Mouse (Mus musculus): ENCODE results near the gene Prorsd1. TPM values are rescaled to one million over a fixed set of nuclear protein-coding genes. Genes with fewer than 3 reads are reported as not detected.
A peak's percentile ranks its signal among the peaks of the same experiment; 100 is the strongest.

Prorsd1 gene
- polyA plus RNA-seq (2012): 0.19 and 0.80 TPM in 2 replicates

DNA sequence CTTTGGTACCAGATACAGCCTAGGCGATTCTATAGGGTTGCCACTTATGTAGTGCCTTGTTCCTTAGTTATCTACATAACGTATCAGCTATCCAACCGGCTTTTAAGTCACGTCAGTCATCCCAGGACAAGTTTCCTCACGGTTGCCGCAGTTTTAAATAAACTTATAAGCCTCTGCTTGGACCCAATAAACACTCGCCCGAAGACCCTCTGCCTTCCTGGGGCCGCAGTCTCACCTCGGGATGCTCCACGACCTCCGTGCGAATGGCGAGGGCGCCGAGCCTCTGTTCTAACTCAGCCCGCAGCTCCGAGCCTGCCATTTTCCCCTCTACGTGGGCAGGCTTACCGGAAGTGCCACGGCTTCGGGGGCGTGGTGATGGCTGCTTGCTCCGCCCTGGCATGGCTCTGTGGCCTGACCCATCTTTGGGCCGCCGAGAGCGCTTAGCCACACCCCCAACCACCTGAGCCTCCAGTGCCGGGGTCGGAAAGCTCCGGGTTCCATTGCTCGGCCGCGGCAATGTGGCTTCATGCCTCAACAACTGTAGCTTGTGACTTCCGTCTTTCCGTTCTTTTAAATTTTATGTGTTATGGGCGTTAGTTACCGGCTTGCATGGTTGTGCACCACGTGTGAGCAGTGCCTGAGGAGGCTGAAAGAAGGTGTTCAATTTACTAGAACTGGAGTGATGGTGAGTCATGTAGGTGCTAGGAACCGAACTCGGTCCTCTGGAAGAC is at the start of gene Prorsd1:
Gene Prorsd1 (minus strand): TSS at position 352 of the 731 bp plus-strand sequence.
- Histone ChIP-seq H3K9me3 (ENCODE audit: control insufficient read depth, low read length) (no peaks in the 10 kb centered on the region), H3K36me3 (ENCODE audit: control insufficient read depth) (peaks cover 27% of the 10 kb centered on the region), H3K27me3 (ENCODE audit: control insufficient read depth) (peaks cover 4% of the 10 kb centered on the region; the same call in 1 of the 2 replicates), H3K4me1 (ENCODE audit: control insufficient read depth) (peaks cover 24% of the 10 kb centered on the region), H3K4me3 (replicated peaks) (peak within 1 kb of the TSS; percentile 90)
- no peak for TF ChIP-seq TAL1 (IDR thresholded peaks at IDR 0.05; ENCODE audit: low read length)
- TF ChIP-seq GATA1 (IDR thresholded peaks at IDR 0.05; ENCODE audit: low read length): peak; percentile 29; the same call in 1 of the 2 replicates

DNA sequence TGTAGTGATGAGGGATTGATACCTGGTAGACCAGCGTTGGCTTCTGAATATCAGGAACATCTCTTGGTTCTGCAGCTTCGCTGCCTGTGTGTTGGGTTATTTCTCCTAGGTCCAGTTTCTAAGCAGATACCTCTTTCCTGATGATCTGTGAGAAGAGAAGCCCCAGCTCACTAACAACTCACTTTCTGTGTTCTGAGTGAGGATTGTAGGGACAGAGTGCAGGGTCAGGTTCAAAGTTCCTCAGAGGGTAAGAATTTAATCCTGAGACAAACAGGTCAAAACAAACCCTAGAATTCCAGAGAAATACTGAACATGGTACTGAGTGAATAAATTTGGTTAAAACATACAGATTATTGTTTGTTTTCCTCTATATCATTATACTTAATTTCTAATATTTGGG is 48.6 kb upstream of the Prorsd1 start:
- H3K9me3 ChIP-seq (ENCODE audit: control insufficient read depth, low read length): no peaks in the 10 kb centered on the region
- H3K27me3 ChIP-seq (ENCODE audit: control insufficient read depth): no peaks in the 10 kb centered on the region
- H3K36me3 ChIP-seq (ENCODE audit: control insufficient read depth): no peaks in the 10 kb centered on the region
- H3K4me1 ChIP-seq (ENCODE audit: control insufficient read depth): no peaks in the 10 kb centered on the region
- TF ChIP-seq GATA1 (IDR thresholded peaks at IDR 0.05; ENCODE audit: low read length): no peak
- no peak for TF ChIP-seq TAL1 (IDR thresholded peaks at IDR 0.05; ENCODE audit: low read length)
- no peak overlapping the region for H3K4me3 ChIP-seq (replicated peaks)

DNA sequence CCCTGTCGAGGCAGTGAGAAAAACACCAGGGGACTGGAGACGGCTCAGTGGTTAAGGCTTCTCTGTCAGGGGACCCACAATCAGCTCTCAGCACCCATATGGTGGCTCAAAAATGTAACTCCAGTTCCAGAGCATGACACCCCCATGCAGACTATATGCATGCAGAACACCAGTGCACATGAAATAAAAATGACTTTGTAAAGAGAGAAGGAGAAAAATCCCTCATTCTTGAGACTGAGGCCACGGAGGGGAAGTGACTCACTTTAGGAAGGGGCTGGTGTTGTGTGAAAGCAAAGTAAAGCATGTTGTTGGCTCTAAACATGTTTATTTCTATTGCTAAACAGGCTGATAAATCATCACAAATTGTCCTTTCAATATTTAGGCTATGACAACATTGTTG is 46.2 kb upstream of the Prorsd1 start:
- no peaks in the 10 kb centered on the region for H3K27me3 ChIP-seq (ENCODE audit: control insufficient read depth)
- H3K36me3 ChIP-seq (ENCODE audit: control insufficient read depth): no peaks in the 10 kb centered on the region
- TF ChIP-seq GATA1 (IDR thresholded peaks at IDR 0.05; ENCODE audit: low read length) (no peak), TAL1 (IDR thresholded peaks at IDR 0.05; ENCODE audit: low read length) (no peak)
- H3K4me1 ChIP-seq (ENCODE audit: control insufficient read depth): no peaks in the 10 kb centered on the region
- no peaks in the 10 kb centered on the region for H3K9me3 ChIP-seq (ENCODE audit: control insufficient read depth, low read length)
- no peak overlapping the region for H3K4me3 ChIP-seq (replicated peaks)

DNA sequence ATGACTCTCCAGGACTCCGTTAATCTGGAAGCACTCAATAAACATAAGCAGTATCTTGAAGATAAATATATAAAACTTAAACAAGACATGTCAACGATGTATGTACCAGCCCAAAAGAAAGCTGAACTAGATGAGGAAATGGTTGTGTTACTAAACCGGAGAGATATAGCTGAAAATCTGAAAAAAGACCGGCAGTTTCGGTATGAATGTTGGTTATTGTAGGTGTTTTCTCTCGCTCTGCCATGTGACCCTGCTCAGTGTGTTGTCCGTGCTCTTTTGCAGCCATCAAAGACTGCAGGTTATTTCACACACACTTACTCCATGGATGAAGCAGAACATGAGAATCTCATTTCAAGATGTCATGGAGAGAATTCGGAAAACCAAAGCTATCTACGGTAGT is 45.6 kb upstream of the Prorsd1 start:
- no peak for TF ChIP-seq TAL1 (IDR thresholded peaks at IDR 0.05; ENCODE audit: low read length)
- no peak for TF ChIP-seq GATA1 (IDR thresholded peaks at IDR 0.05; ENCODE audit: low read length)
- H3K9me3 ChIP-seq (ENCODE audit: control insufficient read depth, low read length): no peaks in the 10 kb centered on the region
- no peaks in the 10 kb centered on the region for H3K36me3 ChIP-seq (ENCODE audit: control insufficient read depth)
- H3K4me1 ChIP-seq (ENCODE audit: control insufficient read depth): no peaks in the 10 kb centered on the region
- no peak overlapping the region for H3K4me3 ChIP-seq (replicated peaks)
- H3K27me3 ChIP-seq (ENCODE audit: control insufficient read depth): no peaks in the 10 kb centered on the region

DNA sequence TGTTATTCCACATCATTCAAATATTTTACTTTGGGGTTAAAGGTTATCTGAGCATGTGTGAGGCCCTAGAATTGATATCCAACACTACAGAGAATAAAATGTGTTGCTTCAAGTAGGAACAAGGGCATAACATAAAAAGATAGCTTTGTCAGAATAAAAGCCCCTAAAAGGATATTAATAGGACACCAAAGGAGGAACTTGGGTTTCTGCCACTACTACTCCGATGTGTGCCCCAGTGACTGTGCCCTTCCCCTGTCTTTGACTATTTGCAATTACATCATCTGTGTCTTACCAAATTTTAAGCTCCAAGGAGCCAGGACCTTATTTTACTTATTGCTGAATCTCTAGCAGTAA is 34.6 kb upstream of the Prorsd1 start:
- Histone ChIP-seq H3K27me3 (ENCODE audit: control insufficient read depth) (no peaks in the 10 kb centered on the region), H3K36me3 (ENCODE audit: control insufficient read depth) (peaks cover 26% of the 10 kb centered on the region), H3K9me3 (ENCODE audit: control insufficient read depth, low read length) (no peaks in the 10 kb centered on the region), H3K4me3 (replicated peaks) (no peak overlapping the region), H3K4me1 (ENCODE audit: control insufficient read depth) (peaks cover 30% of the 10 kb centered on the region)
- TF ChIP-seq TAL1 (IDR thresholded peaks at IDR 0.05; ENCODE audit: low read length): no peak
- no peak for TF ChIP-seq GATA1 (IDR thresholded peaks at IDR 0.05; ENCODE audit: low read length)

DNA sequence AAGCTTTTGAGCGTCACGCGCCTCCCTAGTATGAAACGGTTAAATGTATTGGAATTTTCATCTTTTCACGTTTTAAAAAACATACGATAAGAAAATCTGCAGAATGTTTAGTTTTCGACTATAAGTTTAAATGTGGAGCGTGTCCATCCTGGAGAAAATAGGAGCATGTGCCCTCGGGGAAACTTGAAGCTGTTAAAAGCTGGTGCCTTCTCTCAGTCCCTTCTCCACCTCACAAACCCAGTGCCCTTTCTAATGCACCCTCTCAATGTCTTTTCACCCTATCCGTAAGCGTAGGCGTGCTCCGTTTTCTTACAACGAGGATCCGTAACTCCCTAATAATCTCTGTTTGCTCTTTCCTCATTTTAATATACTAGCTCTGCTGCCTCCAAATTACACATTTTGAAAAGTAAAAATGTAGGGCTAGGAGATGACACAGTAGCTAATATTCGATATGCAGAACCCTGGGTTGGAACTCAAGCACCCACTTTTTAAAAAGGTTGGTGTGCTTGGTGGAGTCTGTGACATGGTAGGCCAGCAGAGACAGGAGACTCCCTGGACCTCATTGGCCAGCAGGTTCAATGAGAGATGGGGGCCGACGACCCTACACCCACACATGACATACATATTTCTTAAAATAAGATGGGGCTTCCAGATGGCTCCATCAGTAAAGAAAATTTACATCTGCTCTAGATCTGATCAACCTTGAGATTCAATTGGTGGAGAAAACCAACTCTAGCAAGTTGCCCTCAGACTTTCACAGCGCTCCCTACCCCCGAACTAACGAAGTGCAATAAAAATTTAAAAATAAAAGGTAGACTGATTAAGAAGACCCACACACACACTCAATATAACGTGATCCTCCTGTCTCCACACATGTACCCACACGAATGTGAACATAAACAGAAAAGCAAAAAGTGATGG is 33.9 kb upstream of the Prorsd1 start:
- peak overlapping the region; percentile 77 for H3K4me3 ChIP-seq (replicated peaks)
- H3K4me1 ChIP-seq (ENCODE audit: control insufficient read depth): peaks cover 30% of the 10 kb centered on the region

DNA sequence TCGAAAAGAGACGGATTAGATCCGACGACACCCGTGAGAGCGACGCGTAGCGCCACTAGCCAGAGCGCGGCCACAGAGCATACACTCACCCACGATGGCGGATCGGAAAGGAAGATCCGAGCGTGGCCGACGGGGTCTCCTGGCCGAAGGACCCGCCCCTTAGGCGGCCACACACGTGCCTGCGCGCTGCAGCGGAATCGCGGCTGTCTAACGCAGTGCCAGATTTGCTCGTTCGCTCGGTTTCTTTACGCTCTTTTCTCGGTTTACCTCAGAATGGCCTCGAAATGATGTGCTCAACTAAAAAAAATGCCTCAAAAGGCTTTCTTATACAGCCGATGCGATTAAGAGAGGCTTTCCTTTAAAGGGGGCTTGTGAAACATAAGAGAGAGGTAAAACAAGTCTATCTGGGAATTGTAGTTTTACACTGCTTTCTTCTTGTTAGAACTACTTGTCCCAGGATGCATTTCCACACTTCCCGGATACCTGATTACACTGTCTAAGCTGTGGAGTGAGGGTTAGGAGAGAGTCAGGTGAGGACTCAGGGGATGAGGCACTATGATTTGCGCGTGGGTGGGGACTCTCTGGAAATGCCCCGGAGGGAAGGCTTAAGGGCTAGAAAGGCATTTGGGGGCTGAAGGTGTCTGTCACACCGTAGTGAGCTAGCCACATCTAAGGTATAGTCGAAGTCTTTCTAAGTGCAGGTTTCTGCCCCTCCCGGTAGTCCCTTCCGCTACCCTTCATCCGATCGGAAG is 33.1 kb upstream of the Prorsd1 start, which contains the start of the genes Clhc1 and Rps27a:
Gene Clhc1 (plus strand): TSS at position 199 of the 752 bp plus-strand sequence.
Gene Rps27a (minus strand): TSS at position 358 of the 752 bp plus-strand sequence.
- TF ChIP-seq TAL1 (IDR thresholded peaks at IDR 0.05; ENCODE audit: low read length): no peak
- TF ChIP-seq GATA1 (IDR thresholded peaks at IDR 0.05; ENCODE audit: low read length): no peak
- no peaks in the 10 kb centered on the region for H3K9me3 ChIP-seq (ENCODE audit: control insufficient read depth, low read length)
- H3K4me1 ChIP-seq (ENCODE audit: control insufficient read depth): peaks cover 30% of the 10 kb centered on the region
- H3K27me3 ChIP-seq (ENCODE audit: control insufficient read depth): no peaks in the 10 kb centered on the region
- peak within 1 kb of the TSS; percentile 77 for H3K4me3 ChIP-seq (replicated peaks)
- H3K36me3 ChIP-seq (ENCODE audit: control insufficient read depth): peaks cover 39% of the 10 kb centered on the region

More for the DNA sequence above, 33.9 kb upstream of the Prorsd1 start:
- Histone ChIP-seq H3K36me3 (ENCODE audit: control insufficient read depth) (peaks cover 33% of the 10 kb centered on the region), H3K27me3 (ENCODE audit: control insufficient read depth) (no peaks in the 10 kb centered on the region), H3K9me3 (ENCODE audit: control insufficient read depth, low read length) (no peaks in the 10 kb centered on the region)
- TF ChIP-seq TAL1 (IDR thresholded peaks at IDR 0.05; ENCODE audit: low read length): no peak
- TF ChIP-seq GATA1 (IDR thresholded peaks at IDR 0.05; ENCODE audit: low read length): no peak

DNA sequence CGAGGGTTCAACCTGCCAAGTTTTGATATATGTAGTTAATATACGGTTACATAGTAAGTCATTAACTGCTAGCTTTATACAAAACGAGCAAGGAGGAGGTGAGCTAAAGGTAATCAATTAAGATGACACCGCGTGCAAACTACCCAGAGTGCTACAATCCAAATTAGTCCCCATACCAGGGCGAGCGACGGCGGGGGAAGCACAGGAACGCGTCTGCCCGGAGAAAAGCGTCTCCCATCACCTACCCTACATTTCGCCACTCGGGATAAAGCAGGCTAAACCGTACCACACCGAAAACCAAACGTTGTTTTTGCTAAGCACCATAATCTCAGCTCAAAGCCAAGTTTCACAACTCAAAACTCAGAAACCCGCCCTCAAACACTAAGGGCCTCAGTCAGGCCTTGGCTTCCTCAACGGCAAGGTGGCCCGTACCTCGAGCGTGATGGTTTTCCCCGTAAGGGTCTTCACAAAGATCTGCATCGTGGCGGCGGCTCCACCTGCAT is 32.5 kb upstream of the Prorsd1 start:
- H3K27me3 ChIP-seq (ENCODE audit: control insufficient read depth): no peaks in the 10 kb centered on the region
- peaks cover 45% of the 10 kb centered on the region for H3K36me3 ChIP-seq (ENCODE audit: control insufficient read depth)
- H3K4me1 ChIP-seq (ENCODE audit: control insufficient read depth): peaks cover 30% of the 10 kb centered on the region
- peak overlapping the region; percentile 77 for H3K4me3 ChIP-seq (replicated peaks)
- TF ChIP-seq TAL1 (IDR thresholded peaks at IDR 0.05; ENCODE audit: low read length) (no peak), GATA1 (IDR thresholded peaks at IDR 0.05; ENCODE audit: low read length) (no peak)
- H3K9me3 ChIP-seq (ENCODE audit: control insufficient read depth, low read length): no peaks in the 10 kb centered on the region

Measured in erythroblast, embryonic 14.5 days (primary cell).